Mouse (Mus musculus) C2C12 (cell line): ENCODE data around the gene Fat2. TPM values are rescaled to one million over a fixed set of nuclear protein-coding genes. Genes with fewer than 3 reads are reported as not detected.

Experiments
- H3K27me3 ChIP-seq: one replicate; pipeline ENCODE4 v1.6.1; 2011; ENCODE audit not compliant: control insufficient read depth, insufficient read depth, insufficient read length
- H3K36me3 ChIP-seq: one replicate; pipeline ENCODE4 v1.6.1; 2011; ENCODE audit not compliant: control insufficient read depth, insufficient read depth
- H3K4me3 ChIP-seq: one replicate; pipeline ENCODE4 v1.5.1; 2011; ENCODE audit warnings: mild to moderate bottlenecking, control low read depth; ENCODE audit not compliant: poor library complexity, insufficient read depth, severe bottlenecking
- H3K79me2 ChIP-seq: one replicate; pipeline ENCODE4 v1.6.1; 2011; ENCODE audit not compliant: control insufficient read depth, insufficient read depth
- H3K79me3 ChIP-seq: one replicate; pipeline ENCODE4 v1.6.1; 2011; ENCODE audit warnings: low read depth, control low read depth
- H3ac ChIP-seq: one replicate; pipeline ENCODE3; 2011; ENCODE audit warnings: low read depth; ENCODE audit not compliant: control insufficient read depth, insufficient read length
- CEBPB ChIP-seq: IDR thresholded peaks from one replicate; pipeline ENCODE4 v1.6.1; 2011; ENCODE audit warnings: low read depth, mild to moderate bottlenecking, control low read depth, moderate library complexity
- CTCF ChIP-seq: IDR thresholded peaks from one replicate; pipeline ENCODE4 v1.5.1; 2011; ENCODE audit not compliant: control insufficient read depth, insufficient read depth, insufficient read length
- FOSL1 ChIP-seq: IDR thresholded peaks from one replicate; pipeline ENCODE4 v1.8.0; 2011; ENCODE audit warnings: mild to moderate bottlenecking, low read length; ENCODE audit not compliant: poor library complexity, insufficient read depth, severe bottlenecking
- MAX ChIP-seq: IDR thresholded peaks from one replicate; pipeline ENCODE4 v1.6.1; 2011; ENCODE audit warnings: mild to moderate bottlenecking, control low read depth
- MYOD1 ChIP-seq: IDR thresholded peaks from one replicate; pipeline ENCODE4 v1.6.1; 2011; ENCODE audit warnings: low read depth; ENCODE audit not compliant: control insufficient read depth, insufficient read length
- MYOG ChIP-seq: IDR thresholded peaks from one replicate; pipeline ENCODE4 v1.6.1; 2011; ENCODE audit not compliant: control insufficient read depth, insufficient read length; ENCODE audit errors: extremely low read depth
- USF1 ChIP-seq: IDR thresholded peaks from one replicate; pipeline ENCODE4 v1.6.1; 2011; ENCODE audit warnings: low read depth, mild to moderate bottlenecking, control low read depth, moderate library complexity
- polyA plus RNA-seq: library from polyadenylated mRNA; unstranded; fragments of >200 nt; fragmentation: generic; extraction: Trizol; gene quantifications from one replicate; pipeline ENCODE4 v1.2.1, GENCODE M21; 2012; ENCODE audit warnings: missing spikeins

Fat2 gene
- polyA plus RNA-seq, 1 experiment = 0.19 TPM

DNA sequence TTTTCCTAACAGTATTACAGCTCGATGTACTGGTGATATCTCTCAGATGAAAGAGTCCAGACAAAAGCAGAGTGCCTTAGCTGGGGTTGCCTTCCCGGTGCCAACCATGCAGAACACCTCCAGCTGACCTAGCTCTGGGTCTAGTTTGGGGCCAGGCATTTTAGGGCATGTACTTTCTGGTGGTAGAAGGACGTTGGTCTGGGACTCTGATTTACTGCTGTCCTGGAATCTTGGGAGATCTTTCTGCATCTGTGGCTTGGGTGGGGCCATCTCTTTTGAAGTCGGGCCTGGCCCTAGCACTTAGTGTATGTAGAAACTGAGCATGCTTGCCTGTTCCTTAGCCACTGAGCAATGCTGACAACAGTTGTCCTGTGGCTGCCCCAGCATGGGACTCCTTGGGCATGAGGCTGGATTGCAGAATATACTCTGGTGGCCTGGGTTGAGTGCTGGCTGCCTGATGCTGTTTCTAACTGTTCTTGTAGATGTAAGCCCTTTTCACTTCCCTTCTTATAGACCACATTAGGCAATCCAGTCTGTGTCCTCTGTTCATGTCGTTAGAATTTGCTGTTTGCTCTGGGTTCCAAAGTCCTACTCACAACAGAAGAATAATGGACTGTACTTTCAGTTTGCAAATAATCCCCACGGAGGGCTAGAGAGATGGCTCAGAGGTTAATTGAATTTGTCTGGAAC lies 128.2 kb downstream of the Fat2 start:
- no peak for TF ChIP-seq USF1
- TF ChIP-seq MYOG = no peak
- TF ChIP-seq CTCF = no peak
- TF ChIP-seq CEBPB = no peak
- TF ChIP-seq MAX = no peak
- no peak for TF ChIP-seq MYOD1
- no peak for TF ChIP-seq FOSL1
- Histone ChIP-seq H3K36me3 (no peaks in the 10 kb centered on the region), H3ac (no peak overlapping the region), H3K27me3 (no peaks in the 10 kb centered on the region), H3K79me2 (peaks cover 12% of the 10 kb centered on the region), H3K79me3 (no peaks in the 10 kb centered on the region), H3K4me3 (no peak overlapping the region)

DNA sequence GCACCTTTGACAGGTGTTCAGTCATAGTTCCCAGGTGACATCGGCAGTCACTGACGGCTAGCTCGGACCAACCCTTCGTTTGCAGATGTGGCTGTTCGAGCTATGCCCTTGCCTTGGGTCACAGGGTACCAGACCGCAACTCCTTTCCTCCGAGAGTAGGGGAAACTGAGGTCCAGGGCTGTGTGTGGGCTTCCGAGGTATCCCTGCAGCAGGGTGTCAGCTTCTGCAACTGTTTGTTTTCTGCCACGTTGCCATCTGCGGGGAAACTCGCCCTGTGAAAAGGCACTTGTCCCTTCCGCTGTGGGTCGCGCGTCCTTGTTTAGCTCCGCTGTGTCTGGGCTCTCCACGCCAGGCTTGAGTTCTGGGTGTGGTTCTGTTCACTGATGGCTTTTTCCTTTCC lies 131.8 kb downstream of the Fat2 start:
- Histone ChIP-seq H3K4me3 (peak overlapping the region; percentile 69), H3K79me3 (no peaks in the 10 kb centered on the region), H3K79me2 (peaks cover 12% of the 10 kb centered on the region), H3K36me3 (no peaks in the 10 kb centered on the region), H3K27me3 (no peaks in the 10 kb centered on the region), H3ac (peak overlapping the region; percentile 90)
- no peak for TF ChIP-seq CEBPB
- no peak for TF ChIP-seq CTCF
- TF ChIP-seq MYOD1 = no peak
- no peak for TF ChIP-seq MAX
- TF ChIP-seq FOSL1 = no peak
- TF ChIP-seq MYOG = no peak
- TF ChIP-seq USF1 = no peak

DNA sequence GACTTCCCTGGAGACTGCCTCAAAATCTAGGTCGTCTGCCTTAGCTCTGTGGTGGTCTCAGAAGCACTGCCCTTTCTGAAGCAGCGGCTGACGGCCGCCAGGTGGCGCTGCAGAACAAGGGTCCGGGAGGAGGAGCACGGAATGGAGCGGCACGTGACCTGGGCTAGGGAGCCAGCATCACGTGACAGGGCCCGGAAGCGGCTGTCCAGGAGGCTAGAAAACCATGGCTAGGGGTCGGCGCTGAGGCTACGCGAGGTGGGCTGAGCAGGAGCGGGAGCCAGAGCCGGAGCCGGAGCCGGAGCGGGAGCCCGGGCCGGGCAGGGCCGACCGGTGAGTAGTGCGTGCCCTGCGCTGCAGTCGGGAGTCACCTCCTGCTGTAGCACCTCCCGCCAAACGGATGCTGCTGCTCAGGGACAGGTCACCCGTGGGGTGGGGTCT lies 132.2 kb downstream of the Fat2 start, which contains the start of gene Slc36a1:
TSS of gene Slc36a1 (plus strand) at position 192 of the 438 bp plus-strand sequence.
- Histone ChIP-seq H3K36me3 (no peaks in the 10 kb centered on the region), H3ac (peak within 1 kb of the TSS; percentile 90), H3K4me3 (peak within 1 kb of the TSS; percentile 69), H3K79me3 (no peaks in the 10 kb centered on the region), H3K79me2 (peaks cover 12% of the 10 kb centered on the region), H3K27me3 (no peaks in the 10 kb centered on the region)
- TF ChIP-seq MYOG (no peak), MYOD1 (no peak), CEBPB (no peak), FOSL1 (no peak), CTCF (peak; percentile 95), MAX (peak; percentile 66), USF1 (peak; percentile 99)

Other genes with a start within 250 kb of the Fat2 start
- 2.9 TPM for gene Gm2a, start 238.4 kb downstream of the Fat2 start, polyA plus RNA-seq
- gene Slc36a3, start 184.9 kb downstream of the Fat2 start, polyA plus RNA-seq = 0.01 TPM
- gene Slc36a2, start 151.5 kb downstream of the Fat2 start, polyA plus RNA-seq = not detected
- 4.5 TPM for gene Slc36a1, start 132.2 kb downstream of the Fat2 start, polyA plus RNA-seq
- gene Sparc, start 86.6 kb upstream of the Fat2 start, polyA plus RNA-seq = 632 TPM
- 365 TPM for gene Atox1, start 124.7 kb upstream of the Fat2 start, polyA plus RNA-seq
- gene G3bp1, start 133.1 kb upstream of the Fat2 start, polyA plus RNA-seq = 82.5 TPM